Mouse (Mus musculus) adrenal gland, postnatal 4 days (tissue): ENCODE results near the gene Pdcd1lg2. TPM values are rescaled to one million over a fixed set of nuclear protein-coding genes. Genes with fewer than 3 reads are reported as not detected.
A peak's percentile ranks its signal among the peaks of the same experiment; 100 is the strongest.

ENCODE experiments used
- DNase-seq, 2 experiments: peaks; one replicate each; pipeline ENCODE4 v3.0.0; 2021 to 2022; ENCODE audit warnings: low spot score in 2 of 2, mixed read lengths in 2 of 2
- total RNA-seq, 2 experiments: library from RNA; stranded (reverse); gene quantifications; 2 replicates each; pipeline ENCODE4 v1.2.3; 2021

The Pdcd1lg2 gene
- total RNA-seq, 2 experiments from 2014 or later, result not detected

DNA sequence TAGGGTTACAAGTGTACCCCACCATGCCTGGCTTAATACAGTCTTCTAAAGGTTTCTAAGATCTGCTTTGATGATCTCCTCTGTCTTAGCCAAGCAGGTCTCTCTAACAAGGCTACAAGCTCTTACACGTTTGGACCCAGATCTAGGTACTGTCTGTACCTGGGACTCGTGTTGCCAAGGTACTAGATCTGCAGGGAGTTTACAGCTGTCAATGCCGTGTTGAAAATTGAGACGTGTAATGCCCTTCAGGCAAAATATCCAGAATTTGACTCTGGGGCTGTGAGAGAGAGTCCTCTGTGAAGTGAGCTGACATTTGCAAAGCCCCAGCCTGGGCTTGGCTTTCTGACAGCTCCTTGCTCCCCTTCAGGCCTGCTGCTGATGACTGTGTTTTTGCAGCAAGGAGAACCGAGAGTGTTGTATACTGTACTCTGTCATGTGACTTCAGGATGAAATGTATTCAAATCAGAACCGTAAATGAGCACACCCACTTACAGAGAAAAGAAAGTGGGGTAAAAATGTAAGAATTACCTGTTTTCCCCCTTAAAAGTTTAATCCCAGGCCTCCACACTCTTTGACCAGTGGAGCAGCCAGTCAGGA is 85.4 kb downstream of the Pdcd1lg2 start:
- DNase-seq, result no peak

DNA sequence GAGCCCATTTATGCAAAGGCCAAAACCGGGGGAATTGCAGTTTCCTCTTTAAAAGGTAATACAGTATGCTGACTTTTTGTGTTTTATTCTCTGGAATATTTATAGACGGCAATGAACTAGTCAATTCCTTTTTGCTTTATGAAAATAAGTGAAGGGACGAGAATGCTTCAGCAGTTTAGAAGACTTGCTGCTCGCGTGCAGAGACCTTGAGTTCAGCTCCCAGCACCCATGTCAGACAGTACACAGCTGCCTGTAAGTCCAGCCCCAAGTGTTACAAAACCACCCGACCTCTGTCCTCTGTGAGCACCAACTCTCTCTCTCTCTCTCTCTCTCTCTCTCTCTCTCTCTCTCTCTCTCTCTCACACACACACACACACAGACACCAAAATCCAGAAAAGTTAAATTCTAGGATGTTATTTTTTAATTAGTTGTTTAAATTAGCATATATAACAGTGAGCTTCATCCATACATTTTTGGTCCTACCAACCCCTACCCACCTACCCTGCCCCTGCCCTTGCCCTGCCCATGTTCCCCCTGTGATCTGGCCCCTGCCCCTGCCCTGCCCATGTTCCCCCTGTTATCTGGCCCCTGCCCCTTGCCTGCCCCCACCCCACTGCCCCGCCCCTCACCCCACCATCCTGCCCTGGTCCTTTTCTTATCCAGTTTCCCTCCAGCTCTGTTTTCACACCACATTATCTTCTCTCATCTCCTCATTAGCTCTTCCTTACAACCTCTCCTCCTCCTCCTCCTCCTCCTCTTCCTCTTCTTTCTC is 86.3 kb downstream of the Pdcd1lg2 start:
- DNase-seq, result no peak

DNA sequence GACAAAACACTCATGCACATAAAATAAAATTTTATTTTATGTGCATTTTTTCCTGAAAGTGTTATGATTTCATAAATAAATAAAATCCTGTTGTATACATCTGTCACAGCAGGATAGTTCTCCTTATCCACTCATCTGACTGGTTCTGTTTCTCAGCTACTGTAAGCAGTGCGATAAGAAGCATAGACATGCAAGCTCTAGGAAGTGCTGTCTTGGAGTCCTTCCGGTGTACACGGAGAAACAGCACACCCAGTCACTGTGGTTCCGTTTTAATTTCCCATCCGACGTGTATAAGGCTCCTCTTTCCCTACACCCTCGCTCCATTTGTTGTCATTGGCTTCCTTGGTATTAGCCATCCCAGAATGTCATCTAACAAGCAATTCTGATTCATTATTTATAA is 87.2 kb downstream of the Pdcd1lg2 start:
- DNase-seq, result no peak

- DNase-seq, result no peak
These were observed 88.2 kb downstream of the Pdcd1lg2 start for GRCm38 (mm10) chr19:29498842-29499456.

- no peak for DNase-seq
These were observed 89.6 kb downstream of the Pdcd1lg2 start for GRCm38 (mm10) chr19:29500333-29500732.

GRCm38 (mm10) chr19:29501106-29501505 is 90.4 kb downstream of the Pdcd1lg2 start:
- peak in 1 of 2 experiments; percentile 21 for DNase-seq

DNA sequence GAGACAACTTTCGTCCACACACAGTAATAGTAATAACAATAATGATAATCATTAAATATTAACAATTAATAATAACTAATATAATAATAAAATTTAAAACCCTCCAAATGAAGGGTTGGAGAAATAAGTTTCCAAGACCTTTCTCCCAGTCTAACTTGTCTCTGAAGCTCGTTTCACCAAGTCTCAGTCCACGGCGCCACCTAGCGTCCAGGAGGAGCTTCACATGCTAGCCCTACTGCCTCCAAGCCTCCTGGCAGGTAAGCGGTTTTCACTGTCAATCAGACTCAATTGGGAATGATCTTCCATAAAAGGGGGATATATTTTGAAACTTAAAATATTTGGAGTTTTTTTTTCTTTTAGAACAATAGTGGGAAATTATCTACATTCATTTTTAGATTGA is 90.8 kb downstream of the Pdcd1lg2 start:
- DNase-seq, result peak; percentile 43 to 66

DNA sequence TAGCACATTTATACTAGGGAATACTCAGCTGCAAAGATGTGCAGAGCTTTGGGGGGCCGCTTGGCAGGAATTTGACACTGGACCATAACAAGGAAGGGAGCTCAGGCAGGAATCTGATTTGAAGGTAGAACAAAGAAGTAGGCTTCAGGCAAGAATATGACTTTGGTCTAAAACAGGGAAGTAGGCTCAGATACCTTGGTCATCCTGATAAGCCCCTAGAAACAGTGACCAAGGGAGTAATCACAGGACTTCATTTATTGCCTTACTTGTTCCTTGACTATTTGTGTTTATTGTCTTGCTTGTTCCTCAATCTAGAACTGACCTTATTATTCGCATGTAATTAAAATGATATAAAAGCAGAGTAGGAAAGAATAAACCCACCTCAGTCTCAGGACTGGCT is 93.4 kb downstream of the Pdcd1lg2 start:
- DNase-seq, result no peak

GRCm38 (mm10) chr19:29505617-29506016 is 94.9 kb downstream of the Pdcd1lg2 start:
- no peak for DNase-seq

DNA sequence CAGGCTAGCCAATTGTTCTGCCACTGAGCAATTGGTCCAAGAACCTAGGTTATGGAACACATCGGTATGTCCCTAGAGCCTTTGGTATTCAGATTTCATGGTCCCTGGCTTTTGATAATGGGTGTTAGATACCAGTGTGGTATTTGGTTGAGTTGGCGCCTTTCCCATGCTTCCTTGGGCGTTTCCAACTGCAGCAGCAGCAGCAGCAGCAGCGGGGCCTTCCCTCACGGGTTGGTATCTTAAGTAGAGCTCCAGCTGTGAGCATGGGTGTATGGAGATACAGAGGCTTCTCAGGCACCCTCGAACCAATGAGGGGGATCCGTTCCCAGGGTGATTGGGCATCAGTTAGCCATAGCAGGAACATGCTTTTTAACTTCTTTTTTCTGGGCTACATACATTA is 97.5 kb downstream of the Pdcd1lg2 start:
- no peak for DNase-seq

GRCm38 (mm10) chr19:29509857-29510256 is 99.1 kb downstream of the Pdcd1lg2 start:
- no peak for DNase-seq

GRCm38 (mm10) chr19:29511826-29512225 is 101.1 kb downstream of the Pdcd1lg2 start:
- no peak for DNase-seq

DNA sequence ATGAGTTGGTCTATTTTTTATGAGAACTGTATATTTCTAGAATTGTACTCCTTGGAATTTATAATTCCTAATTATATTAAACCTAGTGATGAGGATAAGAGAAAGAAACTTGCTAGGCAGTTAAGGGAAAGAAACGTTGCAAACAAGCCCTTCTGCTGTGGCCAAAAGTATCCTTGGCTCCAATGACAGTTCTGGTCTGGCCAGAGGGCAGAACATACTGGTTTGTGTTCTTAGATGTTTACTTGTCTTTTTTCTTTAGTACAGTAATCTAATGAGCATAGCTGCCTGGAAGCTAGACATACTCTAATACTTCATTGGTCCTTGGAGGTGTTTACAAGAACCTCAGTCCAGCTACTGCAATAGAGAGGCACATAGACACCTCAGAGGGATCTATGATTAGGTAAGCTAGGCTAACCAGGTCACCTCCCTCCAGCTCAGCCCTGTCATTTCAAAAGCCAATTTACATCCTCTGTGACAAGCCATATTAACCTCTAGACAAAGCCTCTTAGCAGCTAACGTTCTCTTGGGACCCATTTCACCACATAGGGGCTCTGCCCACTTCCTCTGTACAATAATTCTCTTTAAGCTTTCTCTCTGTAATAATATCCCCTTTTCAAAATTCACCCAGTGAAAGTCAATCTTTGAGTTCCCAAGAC is 102.5 kb downstream of the Pdcd1lg2 start:
- DNase-seq, result no peak

GRCm38 (mm10) chr19:29514130-29514529 is 103.4 kb downstream of the Pdcd1lg2 start:
- no peak for DNase-seq

DNA sequence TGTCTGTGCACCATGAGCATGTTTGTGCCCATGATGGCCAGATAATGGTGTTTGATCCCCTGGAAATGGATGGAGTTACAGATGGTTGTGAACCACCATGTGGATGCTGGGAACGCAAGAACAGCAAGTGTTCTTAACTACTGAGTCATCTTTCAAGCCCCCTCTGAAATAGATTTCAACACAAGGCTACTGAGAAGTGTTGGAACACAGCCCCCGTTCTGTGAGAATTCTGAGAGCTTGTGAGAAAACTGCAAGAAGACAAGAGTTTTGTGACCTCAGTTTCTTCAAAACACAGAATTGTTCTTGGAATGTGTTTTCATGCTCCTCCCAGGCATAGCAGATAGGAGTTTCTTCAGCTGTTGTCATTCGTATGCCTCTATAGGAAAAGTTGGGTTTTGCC is 104.7 kb downstream of the Pdcd1lg2 start:
- no peak for DNase-seq

GRCm38 (mm10) chr19:29515991-29516390 is 105.3 kb downstream of the Pdcd1lg2 start:
- no peak for DNase-seq

- DNase-seq, result no peak
These were observed 107.7 kb downstream of the Pdcd1lg2 start for GRCm38 (mm10) chr19:29518409-29518808.

DNA sequence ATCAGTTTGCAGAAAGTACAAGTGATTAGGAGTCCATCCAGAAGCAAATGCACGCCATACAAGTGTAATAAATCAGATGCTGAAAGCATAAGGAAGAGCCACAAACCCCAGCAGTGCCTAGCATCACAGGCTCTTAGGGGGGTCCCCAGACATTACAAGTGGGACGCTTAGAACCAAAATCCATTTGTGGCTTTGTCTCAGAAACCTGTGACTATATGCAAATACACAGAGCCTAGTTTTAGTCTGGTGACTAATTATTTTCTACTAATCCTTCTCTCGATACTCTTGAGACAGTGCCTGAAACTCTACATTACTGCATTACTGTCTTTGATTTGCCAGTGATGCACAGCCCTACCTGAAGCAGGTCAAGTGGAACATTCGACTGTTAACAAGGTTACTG is 108.2 kb downstream of the Pdcd1lg2 start:
- no peak for DNase-seq
